Mouse (Mus musculus): ENCODE measurements around the gene Hk2.
"Not testable (repeated sequence)": the region's sequence is repeated elsewhere in the genome, so short reads cannot be mapped to it uniquely, and the experiment has no call there.

The Hk2 gene

GRCm38 (mm10) chr6:82684136-82684535 lies 90.1 kb downstream of the Hk2 start:
- no peak for DNase-seq

GRCm38 (mm10) chr6:82679286-82679685 lies 95.0 kb downstream of the Hk2 start:
- not testable (repeated sequence) for DNase-seq

DNA sequence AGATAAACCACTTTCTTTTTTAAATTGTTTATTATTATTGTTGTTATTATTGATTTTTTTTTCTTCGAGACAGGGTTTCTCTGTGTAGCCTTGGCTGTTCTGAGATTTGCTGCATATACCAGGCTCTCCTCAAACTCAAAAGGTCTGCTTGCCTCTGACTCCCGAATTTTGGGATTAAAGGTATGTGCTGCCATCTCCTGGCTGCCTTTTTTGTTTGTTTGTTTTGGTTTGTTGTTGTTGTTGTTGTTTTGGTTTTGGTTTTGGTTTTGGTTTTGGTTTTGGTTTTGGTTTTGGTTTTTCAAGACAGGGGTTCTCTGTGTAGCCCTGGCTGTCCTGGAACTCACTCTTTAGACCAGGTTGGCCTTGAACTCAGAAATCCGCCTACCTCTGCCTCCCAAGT lies 96.6 kb downstream of the Hk2 start:
- DNase-seq = not testable (repeated sequence)

Data from liver (tissue).